Comparison of ENCODE assay signal across 20 mouse cellular contexts in genomic region chr9:44376141-44376540, GRCm38 (mm10).
"Had no signal": no experiment of that assay in that cellular context is flagged by ENCODE, and none has a peak within 500 bp of the region (broad histone marks: within the 10 kb centered on the region; RNA-seq: fewer than 3 reads in every experiment).

No protein-coding gene starts in this region.

- H3K36me3 ChIP-seq: neural tube, embryonic 15.5 days had no signal

- H3K9me3 ChIP-seq: lung, embryonic 15.5 days; megakaryocyte, embryonic 14.5 days; midbrain, embryonic 13.5 days; midbrain, embryonic 15.5 days; neural tube, embryonic 13.5 days; neural tube, embryonic 15.5 days had no signal

- H3K4me3 ChIP-seq: lung, embryonic 15.5 days; megakaryocyte, embryonic 14.5 days; midbrain, embryonic 13.5 days; midbrain, embryonic 15.5 days; neural tube, embryonic 13.5 days; neural tube, embryonic 15.5 days had no signal

- H3K9ac ChIP-seq: lung, embryonic 15.5 days; midbrain, embryonic 13.5 days; midbrain, embryonic 15.5 days; neural tube, embryonic 13.5 days; neural tube, embryonic 15.5 days had no signal

- DNase-seq: lung, adult 2 months; lung, postnatal 14 days; lung, postnatal 36 days; retina, postnatal 1 day; right cerebral cortex, adult 18-20 months; right cerebral cortex, postnatal 25 days; right cerebral cortex, postnatal 4 days; spleen, adult 18-20 months; thymus, adult 18-20 months; thymus, postnatal 14 days; thymus, postnatal 36 days had no signal

- H3K27me3 ChIP-seq: lung, embryonic 15.5 days; megakaryocyte, embryonic 14.5 days; midbrain, embryonic 13.5 days; midbrain, embryonic 15.5 days; neural tube, embryonic 13.5 days; neural tube, embryonic 15.5 days had no signal

- H3K4me2 ChIP-seq: lung, embryonic 15.5 days; midbrain, embryonic 11.5 days; midbrain, embryonic 13.5 days; midbrain, embryonic 15.5 days; neural tube, embryonic 13.5 days; neural tube, embryonic 15.5 days had no signal

- H3K27ac ChIP-seq: lung, embryonic 15.5 days; macrophage; midbrain, embryonic 13.5 days; midbrain, embryonic 15.5 days; neural tube, embryonic 13.5 days; neural tube, embryonic 15.5 days had no signal

- ATAC-seq: lung, postnatal 0 days; midbrain, embryonic 13.5 days; midbrain, embryonic 15.5 days had no signal
